Mouse (Mus musculus) liver, embryonic 12.5 days (tissue): ENCODE measurements around the gene Cox6a2. TPM values are rescaled to one million over a fixed set of nuclear protein-coding genes. Genes with fewer than 3 reads are reported as not detected.

Experiments used
- ATAC-seq: fragments of 200-750 bp; cut with Nextera tagmentation; 2 replicates; pipeline ENCODE4 v1.8.0; 2017; ENCODE audit warnings: moderate number of reproducible peaks, mild to moderate bottlenecking, moderate library complexity
- H3K27ac ChIP-seq: fragments of 300-500 bp; sonication (generic); 2 replicates; pipeline ENCODE4 v1.5.1; 2016; ENCODE audit warnings: mild to moderate bottlenecking
- H3K27me3 ChIP-seq: fragments of 300-500 bp; sonication (generic); replicated peaks from 2 replicates; pipeline ENCODE4 v1.6.1; 2016; ENCODE audit warnings: mild to moderate bottlenecking, moderate library complexity
- H3K36me3 ChIP-seq: fragments of 300-500 bp; sonication (generic); 2 replicates; pipeline ENCODE4 v1.6.1; 2016; ENCODE audit warnings: mild to moderate bottlenecking, moderate library complexity
- H3K4me1 ChIP-seq: fragments of 300-500 bp; sonication (generic); 2 replicates; pipeline ENCODE4 v1.6.1; 2016
- H3K4me2 ChIP-seq: fragments of 300-500 bp; sonication (generic); 2 replicates; pipeline ENCODE4 v1.6.1; 2016; ENCODE audit warnings: mild to moderate bottlenecking, moderate library complexity
- H3K4me3 ChIP-seq: fragments of 300-500 bp; sonication (generic); 2 replicates; pipeline ENCODE4 v1.5.1; 2016; ENCODE audit warnings: mild to moderate bottlenecking, moderate library complexity
- H3K9ac ChIP-seq: fragments of 300-500 bp; sonication (generic); 2 replicates; pipeline ENCODE4 v1.6.1; 2016; ENCODE audit warnings: mild to moderate bottlenecking, moderate library complexity
- H3K9me3 ChIP-seq: fragments of 300-500 bp; sonication (generic); replicated peaks from 2 replicates; pipeline ENCODE4 v1.6.1; 2016; ENCODE audit warnings: mild to moderate bottlenecking, moderate library complexity
- WGBS: fragments of 180-500 bp; shearing (Covaris S2); methylation state at CpG from one replicate; pipeline ENCODE4 v1.1.7; 2016; ENCODE audit not compliant: insufficient replicate concordance; 5-methylcytosine and 5-hydroxymethylcytosine counted together
- polyA plus RNA-seq: library from polyadenylated mRNA; unstranded; fragments of >200 nt; fragmentation: Nextera tagmentation; extraction: Ambion mirVana; gene quantifications from 2 replicates; pipeline ENCODE4 v1.2.1, GENCODE M21; 2016

Gene Cox6a2
- polyA plus RNA-seq, 1 experiment from 2014 or later: 1.2 TPM

DNA sequence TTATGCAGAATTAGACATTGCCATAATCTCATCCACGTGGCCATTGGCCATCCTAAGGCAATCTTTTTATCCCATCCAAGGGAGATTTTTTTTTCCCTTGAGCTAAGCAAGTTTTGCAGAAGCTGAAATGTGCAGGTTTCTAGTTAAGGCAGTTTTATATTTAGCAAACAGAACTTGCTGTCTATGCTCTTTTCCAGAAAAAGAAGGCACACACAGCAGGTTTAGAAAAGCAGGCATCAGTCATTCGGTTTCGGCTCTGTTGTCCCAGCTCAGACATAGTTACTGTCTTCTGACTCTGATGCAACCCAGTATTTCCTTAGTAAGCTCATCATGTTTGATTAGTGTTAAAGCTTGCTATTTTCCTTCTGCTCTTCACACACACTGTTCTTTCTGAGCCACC, 14.7 kb upstream of the Cox6a2 start:
- no peaks in the 10 kb centered on the region for H3K9me3 ChIP-seq
- H3K4me3 ChIP-seq: no peak overlapping the region
- WGBS: 64% methylated on average over 3 of the region's 3 CpGs
- no peaks in the 10 kb centered on the region for H3K36me3 ChIP-seq
- no peak overlapping the region for H3K4me2 ChIP-seq
- no peak overlapping the region for H3K9ac ChIP-seq
- no peaks in the 10 kb centered on the region for H3K4me1 ChIP-seq
- H3K27me3 ChIP-seq: no peaks in the 10 kb centered on the region
- no peak for ATAC-seq
- H3K27ac ChIP-seq: no peak overlapping the region

GRCm38 (mm10) chr7:128219952-128220351, 13.8 kb upstream of the Cox6a2 start:
- 42% methylated on average over 4 of the region's 4 CpGs for WGBS
- H3K27ac ChIP-seq: no peak overlapping the region

DNA sequence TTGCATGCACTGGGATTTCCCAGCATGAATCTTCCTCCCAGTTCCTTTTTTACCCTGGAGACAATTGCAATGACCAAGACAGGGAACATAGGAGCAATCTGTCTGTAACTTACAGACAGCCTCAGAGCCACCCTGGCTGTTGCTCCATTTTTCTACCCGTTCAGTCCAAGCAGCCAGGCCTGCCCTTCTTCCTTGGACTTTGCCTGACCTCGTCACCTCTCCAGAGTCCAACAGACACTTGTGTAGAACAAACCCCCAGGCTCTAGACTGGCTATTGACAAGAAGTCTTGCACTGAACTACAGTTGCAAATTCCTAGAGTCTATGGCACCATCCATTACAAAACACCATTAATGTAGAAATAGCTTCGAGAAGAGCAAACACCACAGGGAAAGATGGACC, 3.6 kb upstream of the Cox6a2 start:
- no peaks in the 10 kb centered on the region for H3K4me1 ChIP-seq
- no peak overlapping the region for H3K27ac ChIP-seq
- no peak for ATAC-seq
- H3K27me3 ChIP-seq: no peaks in the 10 kb centered on the region
- no peak overlapping the region for H3K4me3 ChIP-seq
- 46% methylated on average over 3 of the region's 3 CpGs for WGBS
- H3K9me3 ChIP-seq: no peaks in the 10 kb centered on the region
- no peak overlapping the region for H3K9ac ChIP-seq
- H3K4me2 ChIP-seq: no peak overlapping the region
- no peaks in the 10 kb centered on the region for H3K36me3 ChIP-seq

More at GRCm38 (mm10) chr7:128219952-128220351, 13.8 kb upstream of the Cox6a2 start:
- Histone ChIP-seq H3K4me1 (no peaks in the 10 kb centered on the region), H3K4me2 (no peak overlapping the region), H3K9me3 (no peaks in the 10 kb centered on the region), H3K4me3 (no peak overlapping the region), H3K36me3 (no peaks in the 10 kb centered on the region), H3K9ac (no peak overlapping the region), H3K27me3 (no peaks in the 10 kb centered on the region)
- no peak for ATAC-seq

DNA sequence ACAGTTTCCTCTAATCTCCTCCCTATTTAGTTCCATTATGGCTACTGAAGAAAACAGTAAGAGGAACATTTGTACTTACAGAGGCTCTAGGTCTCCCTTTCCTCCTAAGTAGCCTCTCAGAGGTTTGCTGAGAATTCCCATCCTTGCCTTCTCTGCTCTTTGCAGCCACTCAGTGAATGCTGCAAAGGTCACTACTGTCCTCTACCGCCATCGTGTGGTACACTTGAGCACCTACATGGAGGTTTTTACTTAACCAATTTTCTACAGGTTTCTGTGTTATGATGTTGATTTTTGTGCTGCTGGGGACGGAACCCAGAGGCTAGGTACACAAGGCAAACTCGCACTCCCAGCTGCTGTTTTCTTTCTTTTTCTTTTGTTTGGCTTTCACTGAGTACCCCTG, 2.0 kb upstream of the Cox6a2 start:
- H3K27me3 ChIP-seq: no peaks in the 10 kb centered on the region
- no peaks in the 10 kb centered on the region for H3K4me1 ChIP-seq
- H3K27ac ChIP-seq: no peak overlapping the region
- H3K36me3 ChIP-seq: no peaks in the 10 kb centered on the region
- no peak for ATAC-seq
- H3K4me3 ChIP-seq: no peak overlapping the region
- WGBS: 5% methylated on average over 4 of the region's 4 CpGs
- H3K9me3 ChIP-seq: no peaks in the 10 kb centered on the region
- no peak overlapping the region for H3K9ac ChIP-seq
- H3K4me2 ChIP-seq: no peak overlapping the region

- H3K4me2 ChIP-seq: no peak overlapping the region
- no peak overlapping the region for H3K27ac ChIP-seq
- H3K4me1 ChIP-seq: no peaks in the 10 kb centered on the region
- no peak for ATAC-seq
- no peaks in the 10 kb centered on the region for H3K27me3 ChIP-seq
- H3K9ac ChIP-seq: no peak overlapping the region
- no peak overlapping the region for H3K4me3 ChIP-seq
- WGBS: 72% methylated on average over 18 of the region's 18 CpGs
- no peaks in the 10 kb centered on the region for H3K9me3 ChIP-seq
- no peaks in the 10 kb centered on the region for H3K36me3 ChIP-seq
Measured at GRCm38 (mm10) chr7:128205695-128206094, 492 bp downstream of the Cox6a2 start.

DNA sequence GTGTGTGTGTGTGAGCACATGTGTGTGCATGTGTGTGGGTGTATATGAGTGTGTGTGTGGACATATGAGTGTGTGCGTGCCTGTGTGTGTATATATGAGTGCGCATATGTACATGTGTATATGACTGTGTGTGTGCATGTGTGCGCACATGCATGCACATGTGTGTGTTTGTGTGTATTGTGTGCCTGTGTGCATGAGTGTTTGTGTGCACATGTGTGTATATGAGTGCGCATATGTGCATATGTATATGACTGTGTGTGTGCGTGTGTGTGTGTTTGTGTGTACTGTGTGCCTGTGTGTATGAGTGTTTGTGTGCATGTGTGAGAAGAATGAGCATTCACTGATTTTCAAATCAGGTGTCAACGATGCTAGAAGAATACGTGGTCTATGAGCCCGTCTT, 2.0 kb downstream of the Cox6a2 start:
- no peak overlapping the region for H3K9ac ChIP-seq
- no peak for ATAC-seq
- no peaks in the 10 kb centered on the region for H3K27me3 ChIP-seq
- no peaks in the 10 kb centered on the region for H3K9me3 ChIP-seq
- no peak overlapping the region for H3K4me3 ChIP-seq
- no peaks in the 10 kb centered on the region for H3K4me1 ChIP-seq
- H3K27ac ChIP-seq: no peak overlapping the region
- WGBS: 85% methylated on average over 8 of the region's 8 CpGs
- no peak overlapping the region for H3K4me2 ChIP-seq
- no peaks in the 10 kb centered on the region for H3K36me3 ChIP-seq

DNA sequence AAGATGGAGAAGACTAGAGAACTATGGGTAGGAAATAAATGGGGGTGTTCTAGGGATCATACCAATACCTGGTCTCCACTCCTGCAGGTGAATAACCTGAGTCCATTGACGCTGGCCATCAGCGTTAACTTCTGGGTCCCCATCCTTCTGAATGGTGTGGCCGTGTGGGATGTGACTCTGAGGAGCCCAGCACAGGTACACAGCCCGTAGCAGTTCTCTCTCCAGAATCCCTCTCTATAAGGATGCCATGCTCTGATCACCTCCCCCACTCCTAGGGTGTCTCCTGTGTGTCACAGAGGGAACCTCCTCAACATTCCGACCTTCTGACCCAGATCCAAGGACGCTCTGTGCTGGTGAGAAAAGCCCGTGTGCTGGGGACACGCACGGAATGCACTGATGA, 3.1 kb downstream of the Cox6a2 start:
- Histone ChIP-seq H3K4me3 (no peak overlapping the region), H3K27me3 (no peaks in the 10 kb centered on the region), H3K4me1 (no peaks in the 10 kb centered on the region), H3K36me3 (no peaks in the 10 kb centered on the region), H3K27ac (no peak overlapping the region), H3K9ac (no peak overlapping the region), H3K4me2 (no peak overlapping the region), H3K9me3 (no peaks in the 10 kb centered on the region)
- no peak for ATAC-seq
- WGBS: 75% methylated on average over 9 of the region's 9 CpGs

GRCm38 (mm10) chr7:128201607-128202006, 4.6 kb downstream of the Cox6a2 start:
- no peak overlapping the region for H3K27ac ChIP-seq
- H3K4me3 ChIP-seq: no peak overlapping the region
- no peak overlapping the region for H3K4me2 ChIP-seq
- no peaks in the 10 kb centered on the region for H3K36me3 ChIP-seq
- no peaks in the 10 kb centered on the region for H3K27me3 ChIP-seq
- H3K9ac ChIP-seq: no peak overlapping the region
- H3K9me3 ChIP-seq: no peaks in the 10 kb centered on the region
- no peak for ATAC-seq
- H3K4me1 ChIP-seq: no peaks in the 10 kb centered on the region
- WGBS: 70% methylated on average over 9 of the region's 9 CpGs

- no peak overlapping the region for H3K4me3 ChIP-seq
- 69% methylated on average over 10 of the region's 10 CpGs for WGBS
- no peak overlapping the region for H3K27ac ChIP-seq
- no peaks in the 10 kb centered on the region for H3K36me3 ChIP-seq
- H3K4me1 ChIP-seq: no peaks in the 10 kb centered on the region
- no peaks in the 10 kb centered on the region; the same call in 1 of the 2 replicates for H3K27me3 ChIP-seq
- ATAC-seq: no peak
- no peak overlapping the region for H3K4me2 ChIP-seq
- no peaks in the 10 kb centered on the region for H3K9me3 ChIP-seq
- H3K9ac ChIP-seq: no peak overlapping the region
Measured at GRCm38 (mm10) chr7:128181691-128182090, 24.5 kb downstream of the Cox6a2 start.

DNA sequence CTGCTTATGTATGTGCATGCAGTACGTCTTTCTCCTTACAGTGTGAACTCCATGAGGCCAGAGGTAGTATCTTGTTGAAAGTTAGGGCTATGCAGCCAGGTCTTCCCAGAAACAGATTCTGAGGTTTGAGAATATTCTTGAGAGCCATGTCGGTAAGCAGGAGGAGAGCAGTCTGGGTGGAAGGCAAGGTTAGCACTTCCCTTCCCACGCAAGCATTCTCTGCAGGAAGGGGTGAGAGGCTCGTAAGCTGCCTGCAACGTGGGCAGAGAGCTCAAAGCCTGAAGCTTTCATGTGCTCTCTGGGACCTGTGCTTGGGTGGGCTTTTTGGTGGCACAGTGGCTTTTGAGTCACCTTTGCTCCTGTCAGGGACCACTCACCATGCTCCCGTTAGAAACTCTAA, 25.6 kb downstream of the Cox6a2 start:
- no peaks in the 10 kb centered on the region; the same call in 1 of the 2 replicates for H3K27me3 ChIP-seq
- no peak overlapping the region for H3K9ac ChIP-seq
- no peak for ATAC-seq
- WGBS: 36% methylated on average over 6 of the region's 6 CpGs
- no peak overlapping the region for H3K4me2 ChIP-seq
- no peaks in the 10 kb centered on the region for H3K36me3 ChIP-seq
- no peak overlapping the region for H3K4me3 ChIP-seq
- no peaks in the 10 kb centered on the region for H3K4me1 ChIP-seq
- no peak overlapping the region for H3K27ac ChIP-seq
- H3K9me3 ChIP-seq: no peaks in the 10 kb centered on the region

- Histone ChIP-seq H3K9me3 (no peaks in the 10 kb centered on the region), H3K27ac (no peak overlapping the region), H3K4me1 (no peaks in the 10 kb centered on the region), H3K27me3 (no peaks in the 10 kb centered on the region; the same call in 1 of the 2 replicates), H3K9ac (no peak overlapping the region), H3K4me3 (no peak overlapping the region), H3K4me2 (no peak overlapping the region), H3K36me3 (no peaks in the 10 kb centered on the region)
- ATAC-seq: no peak
- WGBS: 34% methylated on average over 7 of the region's 7 CpGs
Measured at GRCm38 (mm10) chr7:128180126-128180525, 26.1 kb downstream of the Cox6a2 start.

DNA sequence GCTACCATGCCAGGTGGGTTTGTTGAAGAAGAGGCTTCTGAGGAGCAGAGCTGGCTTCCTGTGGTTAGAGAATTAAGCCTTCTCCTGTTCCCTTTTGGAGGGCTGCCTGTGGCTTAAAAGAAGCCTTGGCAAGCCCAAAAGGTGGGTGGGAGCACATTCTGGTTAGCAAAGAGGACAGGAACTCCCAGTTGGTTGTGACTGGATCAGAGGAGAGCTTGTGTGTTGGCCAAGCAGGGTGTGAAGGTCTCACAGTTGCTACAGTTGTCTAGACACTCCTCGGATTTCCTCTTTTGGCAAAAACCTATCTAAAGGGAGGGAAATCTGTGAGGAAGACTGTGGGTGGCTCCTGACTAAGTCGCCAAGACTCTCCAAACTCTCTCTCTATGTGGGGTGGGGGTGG, 27.8 kb downstream of the Cox6a2 start:
- WGBS: 25% methylated on average over 2 of the region's 2 CpGs
- no peak overlapping the region for H3K9ac ChIP-seq
- no peaks in the 10 kb centered on the region for H3K4me1 ChIP-seq
- no peaks in the 10 kb centered on the region for H3K9me3 ChIP-seq
- no peaks in the 10 kb centered on the region; the same call in 1 of the 2 replicates for H3K27me3 ChIP-seq
- no peak overlapping the region for H3K4me2 ChIP-seq
- no peak overlapping the region for H3K4me3 ChIP-seq
- no peaks in the 10 kb centered on the region for H3K36me3 ChIP-seq
- ATAC-seq: no peak
- H3K27ac ChIP-seq: no peak overlapping the region

- ATAC-seq: no peak
- Histone ChIP-seq H3K4me1 (no peaks in the 10 kb centered on the region), H3K36me3 (no peaks in the 10 kb centered on the region), H3K4me3 (no peak overlapping the region), H3K9ac (no peak overlapping the region), H3K27ac (no peak overlapping the region), H3K9me3 (no peaks in the 10 kb centered on the region), H3K4me2 (no peak overlapping the region), H3K27me3 (no peaks in the 10 kb centered on the region; the same call in 1 of the 2 replicates)
- WGBS: 58% methylated on average over 3 of the region's 3 CpGs
Measured at GRCm38 (mm10) chr7:128169996-128170395, 36.2 kb downstream of the Cox6a2 start.
